Mouse (Mus musculus) v-Abl transformed pro-B cells (cell line): ENCODE data around the gene Tbx3.

Experiments
- in situ Hi-C, 2 experiments: fragments of 400-800 bp; cut with MboI; formaldehyde crosslinking; loops; one replicate each; pipeline ENCODE4 v1.15.1; 2025; ENCODE audit not compliant: unreplicated experiment in 2 of 2

The Tbx3 gene

GRCm38 (mm10) chr5:119689501-119689900 is 19.0 kb downstream of the Tbx3 start:
- in situ Hi-C loops = loop anchor here (5.0 to 25.0 kb wide), 5 partner anchors 907 to 1752 kb away; no protein-coding TSS in a partner anchor

DNA sequence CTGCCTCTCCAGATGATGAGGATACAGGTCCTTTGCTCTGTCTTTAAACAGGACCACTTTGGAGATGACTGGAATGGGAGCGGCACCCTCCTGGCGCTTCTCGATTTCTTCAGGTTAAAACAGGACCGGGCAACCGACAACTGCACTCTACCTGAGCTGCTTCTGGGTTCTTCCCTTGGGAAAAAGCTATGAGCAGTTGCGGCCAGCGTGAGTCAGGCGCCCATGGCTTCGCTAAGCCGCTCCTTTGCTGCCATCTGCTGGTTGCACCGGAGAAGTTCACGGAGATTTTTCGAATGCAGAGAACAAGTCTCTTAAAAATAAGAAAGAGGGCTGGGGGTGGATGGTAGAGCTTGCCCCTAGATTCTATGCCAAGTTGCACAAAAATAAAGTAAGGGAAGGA is 20.6 kb downstream of the Tbx3 start:
- in situ Hi-C loops = loop anchor here (5.0 to 25.0 kb wide), 4 partner anchors 909 to 1754 kb away; no protein-coding TSS in a partner anchor

GRCm38 (mm10) chr5:119692425-119692824 is 22.0 kb downstream of the Tbx3 start:
- in situ Hi-C loops = loop anchor here (5.0 to 25.0 kb wide), 4 partner anchors 910 to 1755 kb away; no protein-coding TSS in a partner anchor

DNA sequence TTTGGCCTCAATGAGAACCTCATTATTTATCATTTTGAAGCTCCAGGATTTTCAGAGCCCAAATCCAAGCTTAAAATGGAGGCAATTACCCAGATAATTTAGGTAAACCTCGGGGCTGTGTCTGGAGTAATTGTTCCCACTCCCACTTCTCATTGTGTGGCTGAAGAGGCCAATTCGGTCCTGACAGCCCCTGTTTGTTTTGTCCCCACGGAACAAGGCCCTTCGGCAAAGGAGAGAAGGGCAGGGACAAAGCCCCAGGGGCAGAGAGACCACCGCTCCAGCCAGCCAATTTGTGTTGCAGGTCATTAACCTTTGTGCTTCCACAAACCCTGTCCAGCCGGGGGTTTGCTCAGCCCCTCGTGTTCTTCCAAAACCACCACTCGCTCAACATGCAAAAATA is 24.4 kb downstream of the Tbx3 start:
- in situ Hi-C loops = loop anchor here (5.0 to 25.0 kb wide), 4 partner anchors 913 to 1758 kb away; no protein-coding TSS in a partner anchor

- in situ Hi-C loops = no loop called here
Observed at GRCm38 (mm10) chr5:119703031-119703430, 32.6 kb downstream of the Tbx3 start.

DNA sequence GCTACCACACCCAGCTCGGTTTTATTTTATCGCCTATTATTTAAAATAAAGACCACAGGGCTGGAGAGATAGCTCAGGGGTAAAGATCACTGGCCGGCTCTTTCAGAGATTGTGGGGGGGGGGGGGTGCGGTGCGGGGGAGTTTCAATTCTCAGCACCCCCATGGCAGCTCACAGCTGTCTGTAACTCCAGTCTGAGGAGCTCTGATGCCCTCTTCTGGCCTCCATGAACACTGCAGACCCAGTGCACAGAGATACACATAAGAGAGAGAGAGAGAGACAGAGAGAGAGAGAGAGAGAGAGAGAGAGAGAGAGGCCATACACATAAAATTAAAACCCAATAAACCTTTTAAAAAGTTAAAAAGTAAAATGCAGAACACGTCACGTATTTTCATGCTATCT is 34.4 kb downstream of the Tbx3 start:
- in situ Hi-C loops = no loop called here

DNA sequence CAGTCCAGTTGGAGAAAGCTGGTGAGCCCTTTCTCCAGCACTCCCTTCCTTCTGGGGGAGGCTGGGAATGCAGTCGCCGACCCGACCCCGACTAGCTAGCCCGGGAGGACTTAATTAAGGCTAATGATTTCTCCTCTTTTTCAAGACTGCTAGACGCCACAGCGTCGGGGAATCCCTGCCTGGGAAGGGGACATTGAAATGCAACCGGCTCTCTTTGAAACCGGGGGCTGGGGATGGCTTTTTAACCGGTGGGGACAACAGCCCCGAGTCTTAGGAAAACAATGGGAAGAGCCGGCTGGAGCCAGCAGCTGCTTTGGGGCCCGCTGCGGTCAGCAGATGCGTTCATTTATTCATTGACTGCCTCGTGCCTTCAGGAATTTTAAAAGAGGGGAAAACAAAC is 36.0 kb downstream of the Tbx3 start:
- in situ Hi-C loops = no loop called here

DNA sequence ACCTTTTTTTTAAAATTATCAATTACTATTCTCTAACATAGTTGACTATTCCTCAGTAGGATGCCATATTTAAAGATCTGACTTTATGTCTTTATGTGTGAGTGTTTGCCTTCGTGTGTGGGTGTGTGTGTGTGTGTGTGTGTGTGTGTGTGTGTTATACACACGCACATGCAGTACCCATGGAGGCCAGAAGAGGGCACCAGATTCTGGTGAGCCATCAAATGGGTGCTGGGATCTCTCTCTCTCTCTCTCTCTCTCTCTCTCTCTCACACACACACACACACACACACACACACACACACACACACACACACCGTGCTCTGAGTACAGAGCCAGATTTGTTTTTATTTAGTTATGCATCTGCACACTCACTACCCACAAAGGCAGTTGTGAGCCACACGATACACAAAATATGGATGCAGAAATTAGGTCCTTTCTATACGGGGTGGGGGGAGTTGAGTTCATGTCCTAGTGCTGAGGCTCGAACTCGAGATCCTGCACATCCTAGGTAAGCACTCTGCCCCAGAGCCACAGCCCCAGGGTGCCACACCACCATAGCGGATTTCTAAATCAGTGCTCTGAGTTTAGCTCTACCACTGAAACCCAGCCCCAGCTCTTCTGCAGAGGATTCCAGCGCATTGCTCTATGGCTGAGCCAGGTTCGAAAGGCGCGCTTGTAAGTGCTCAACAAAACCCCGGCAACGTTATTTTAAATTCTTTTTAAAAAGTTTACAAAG is 38.5 kb downstream of the Tbx3 start:
- in situ Hi-C loops = no loop called here

DNA sequence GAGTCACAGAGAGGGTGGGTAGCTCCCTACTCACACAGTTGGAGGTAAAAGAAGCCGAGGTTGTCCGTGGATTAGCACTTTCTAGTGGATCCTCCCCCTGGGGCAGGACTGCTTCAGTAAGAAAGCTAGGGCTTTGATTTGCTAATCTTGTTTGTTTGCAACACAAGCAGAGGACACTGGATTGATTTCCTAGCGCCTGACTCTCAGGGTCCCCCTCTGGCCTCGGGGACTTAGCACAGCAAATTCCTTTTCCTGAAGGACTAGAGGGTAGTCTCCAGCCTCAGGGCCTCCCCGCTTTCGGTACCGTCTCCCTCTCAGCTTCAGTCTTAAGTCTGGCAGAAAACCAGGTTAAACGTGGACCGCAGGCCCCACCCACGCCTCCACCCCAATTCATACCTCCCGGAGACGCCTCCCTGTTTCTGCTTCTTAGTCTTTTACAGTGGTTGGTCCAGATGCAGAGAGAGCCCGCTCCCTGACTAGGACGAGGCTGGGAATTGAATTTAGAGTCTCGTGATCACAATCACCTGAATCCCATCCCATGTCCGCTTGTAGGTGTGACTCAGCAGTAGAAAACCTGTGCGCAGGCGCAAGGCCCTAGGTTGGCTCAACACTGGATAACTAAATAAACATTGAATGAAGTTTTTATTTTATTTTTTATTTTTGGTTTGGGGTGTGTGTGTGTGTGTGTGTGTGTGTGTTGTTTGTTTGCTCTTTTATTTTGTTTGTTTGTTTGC is 39.5 kb downstream of the Tbx3 start:
- in situ Hi-C loops = no loop called here

GRCm38 (mm10) chr5:119710756-119711155 is 40.3 kb downstream of the Tbx3 start:
- in situ Hi-C loops = no loop called here

GRCm38 (mm10) chr5:119711626-119712025 is 41.2 kb downstream of the Tbx3 start:
- in situ Hi-C loops = no loop called here

- in situ Hi-C loops = no loop called here
Observed at GRCm38 (mm10) chr5:119712679-119713246, 42.3 kb downstream of the Tbx3 start.

DNA sequence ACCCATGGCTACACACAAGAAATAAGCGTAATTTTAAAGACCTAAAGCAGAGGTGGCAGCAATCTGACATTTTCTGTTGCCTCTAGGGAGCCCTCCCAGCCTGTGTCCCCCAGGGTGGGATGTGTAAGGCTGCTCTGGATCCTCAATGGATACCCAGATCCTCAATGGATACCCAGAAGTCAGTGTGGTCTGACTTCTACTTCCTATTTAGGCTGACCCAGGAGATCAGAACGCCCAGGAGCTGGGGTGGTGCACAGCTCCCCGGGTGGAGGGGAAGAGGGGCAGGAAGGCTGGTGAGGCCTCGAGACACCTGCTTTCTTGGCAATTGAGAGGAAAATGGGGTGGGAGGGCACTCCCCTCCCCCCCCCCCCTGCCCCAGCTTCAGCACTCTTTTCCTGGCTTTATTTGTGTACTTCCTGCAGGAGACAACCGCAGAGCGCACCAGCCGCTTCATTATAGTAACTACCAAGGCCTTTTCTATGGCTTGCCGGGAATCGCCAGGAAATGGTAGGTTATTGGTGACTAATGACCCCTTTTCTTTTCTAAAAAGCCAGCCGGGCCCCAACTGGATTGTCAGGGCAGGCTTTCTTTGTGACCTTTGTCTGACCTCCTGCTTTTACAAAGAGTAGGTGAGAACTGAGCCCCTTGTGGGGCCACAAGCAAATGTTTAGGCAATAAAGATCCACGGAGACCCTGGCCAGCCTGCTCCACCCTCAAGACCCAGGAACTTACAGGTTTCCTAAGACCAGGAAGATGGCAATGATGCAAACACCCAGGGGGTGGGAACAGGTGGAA is 50.2 kb downstream of the Tbx3 start:
- in situ Hi-C loops = no loop called here

GRCm38 (mm10) chr5:119732978-119733377 is 62.5 kb downstream of the Tbx3 start:
- in situ Hi-C loops = no loop called here
